Mouse (Mus musculus) monocyte, adult 5-6 weeks (primary cell): ENCODE data around the gene Slc25a30. TPM values are rescaled to one million over a fixed set of nuclear protein-coding genes. Genes with fewer than 3 reads are reported as not detected.
A peak's percentile ranks its signal among the peaks of the same experiment; 100 is the strongest.
"Not testable (repeated sequence)": the region's sequence is repeated elsewhere in the genome, so short reads cannot be mapped to it uniquely, and the experiment has no call there.

Experiments used
- ATAC-seq: fragments of 153-309, 156-312 bp; replicated peaks from 2 replicates; pipeline ENCODE4 v1.8.0; 2017; ENCODE audit warnings: mild to moderate bottlenecking; ENCODE audit not compliant: low TSS enrichment, insufficient number of reproducible peaks, severe bottlenecking, poor library complexity, low FRiP score
- total RNA-seq: library from RNA; stranded (forward); fragments of 200-1000, 200-491, 200-594 nt; gene quantifications from 3 replicates; pipeline ENCODE4 v1.2.3, GENCODE M21; 2017

Slc25a30 gene
- 22.8 to 36.1 TPM (median 24.3 TPM) in 3 replicates for total RNA-seq

GRCm38 (mm10) chr14:75786868-75787793 lies at the start of gene Slc25a30:
TSS of gene Slc25a30 (minus strand) at chr14:75787037.
- peak; percentile 98 for ATAC-seq

DNA sequence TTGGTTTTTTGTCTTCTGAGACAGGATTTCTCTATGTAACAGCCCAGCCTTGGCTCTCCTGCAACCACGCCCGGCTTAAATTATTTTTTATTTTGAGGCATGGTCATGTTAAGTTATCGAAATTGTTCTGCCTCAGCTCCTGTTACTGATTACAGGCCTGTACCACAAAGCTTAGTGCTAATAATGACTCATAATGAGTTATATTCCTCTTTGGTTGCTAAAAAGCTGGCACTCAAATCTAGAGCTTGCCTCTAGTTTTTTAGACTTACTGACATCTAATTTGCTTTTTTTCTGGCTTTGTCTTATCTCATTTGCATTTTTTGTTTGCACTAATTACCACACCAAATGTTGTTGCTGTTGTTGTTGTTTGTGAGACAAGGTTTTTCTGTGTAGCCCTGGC lies 49.7 kb upstream of the Slc25a30 start:
- no peak for ATAC-seq

- ATAC-seq: peak; percentile 28
These were observed 48.0 kb upstream of the Slc25a30 start for GRCm38 (mm10) chr14:75834739-75835381.

DNA sequence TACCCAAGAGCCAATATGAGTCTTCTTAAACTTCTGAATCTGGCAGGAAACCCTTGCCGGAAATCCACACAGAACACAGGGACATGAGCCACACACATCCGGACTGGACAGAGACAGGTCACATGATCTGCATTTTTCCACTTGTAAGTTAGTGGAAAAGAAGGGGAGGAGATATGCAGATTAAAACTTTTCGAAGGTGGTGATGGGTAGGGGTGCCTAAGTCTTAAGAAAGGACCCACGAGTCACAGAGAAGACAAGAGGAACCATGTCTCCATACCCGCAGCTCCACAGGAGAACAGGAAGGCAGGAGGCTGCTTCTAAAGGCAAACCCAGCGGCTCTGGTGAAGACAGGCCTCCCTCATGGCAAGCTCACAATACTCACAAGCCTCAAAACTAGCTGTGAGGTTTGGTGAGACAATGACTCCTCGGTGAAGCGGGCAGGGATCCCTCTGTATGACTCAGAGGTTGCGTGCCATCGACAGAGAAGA lies 47.5 kb upstream of the Slc25a30 start:
- ATAC-seq: peak; percentile 70

DNA sequence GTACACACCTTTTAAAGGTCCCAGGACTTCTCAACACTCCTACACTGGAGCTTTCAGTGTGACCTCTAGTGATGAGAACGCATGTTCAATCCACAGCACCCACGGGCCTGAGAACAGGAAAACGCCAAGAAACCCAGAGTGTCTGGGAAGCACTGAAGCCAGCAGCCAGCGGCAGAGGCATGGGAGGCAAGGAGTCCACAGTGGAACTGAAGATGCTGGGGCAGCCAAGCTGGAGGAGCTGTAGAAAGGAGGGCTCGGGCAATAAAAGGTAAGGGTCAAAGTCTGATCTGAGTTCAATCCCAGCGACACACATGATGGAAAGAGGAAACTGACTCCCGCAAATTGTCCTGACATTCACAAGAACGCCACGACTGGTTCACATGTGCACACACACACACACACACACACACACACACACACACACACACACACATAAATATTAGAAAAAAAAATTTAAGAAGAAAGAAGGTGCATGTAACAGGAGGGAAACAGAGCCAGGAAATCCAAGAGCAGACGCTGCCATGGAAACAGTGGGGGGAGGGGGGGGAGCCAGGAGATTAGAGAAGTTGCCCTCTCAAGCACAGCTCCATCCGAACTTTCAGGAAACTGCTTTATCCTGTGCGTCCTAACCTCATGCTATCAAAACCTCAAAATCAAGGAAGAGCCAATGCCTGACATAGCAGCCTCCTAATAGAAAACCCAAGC lies 46.9 kb upstream of the Slc25a30 start:
- ATAC-seq: peak; percentile 3; the same call in 1 of the 2 replicates

- ATAC-seq: no peak
These were observed 46.1 kb upstream of the Slc25a30 start for GRCm38 (mm10) chr14:75832982-75833381.

DNA sequence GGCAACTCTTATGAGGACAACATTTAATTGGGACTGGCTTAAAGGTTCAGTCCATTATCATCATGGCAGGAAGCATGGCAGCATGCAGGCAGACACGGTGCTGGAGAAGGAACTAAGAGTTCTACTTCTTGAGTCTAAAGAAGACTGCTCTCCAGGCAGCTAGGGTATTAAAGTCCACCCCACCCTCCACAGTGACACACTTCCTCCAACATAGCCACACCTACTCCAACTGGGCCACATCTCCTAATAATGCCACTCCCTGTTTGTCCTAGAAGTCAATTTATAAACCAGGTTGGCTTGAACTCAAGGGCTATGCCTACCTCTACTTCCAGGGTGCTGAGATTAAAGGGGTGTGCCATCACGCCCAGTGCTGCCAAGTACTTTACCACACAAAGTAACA lies 45.2 kb upstream of the Slc25a30 start:
- peak; percentile 48; the same call in 1 of the 2 replicates for ATAC-seq

- ATAC-seq: not testable (repeated sequence)
These were observed 43.0 kb upstream of the Slc25a30 start for GRCm38 (mm10) chr14:75829817-75830216.

- ATAC-seq: peak; percentile 55
These were observed 42.3 kb upstream of the Slc25a30 start for GRCm38 (mm10) chr14:75828866-75829806.

GRCm38 (mm10) chr14:75828221-75828620 lies 41.4 kb upstream of the Slc25a30 start:
- no peak for ATAC-seq

DNA sequence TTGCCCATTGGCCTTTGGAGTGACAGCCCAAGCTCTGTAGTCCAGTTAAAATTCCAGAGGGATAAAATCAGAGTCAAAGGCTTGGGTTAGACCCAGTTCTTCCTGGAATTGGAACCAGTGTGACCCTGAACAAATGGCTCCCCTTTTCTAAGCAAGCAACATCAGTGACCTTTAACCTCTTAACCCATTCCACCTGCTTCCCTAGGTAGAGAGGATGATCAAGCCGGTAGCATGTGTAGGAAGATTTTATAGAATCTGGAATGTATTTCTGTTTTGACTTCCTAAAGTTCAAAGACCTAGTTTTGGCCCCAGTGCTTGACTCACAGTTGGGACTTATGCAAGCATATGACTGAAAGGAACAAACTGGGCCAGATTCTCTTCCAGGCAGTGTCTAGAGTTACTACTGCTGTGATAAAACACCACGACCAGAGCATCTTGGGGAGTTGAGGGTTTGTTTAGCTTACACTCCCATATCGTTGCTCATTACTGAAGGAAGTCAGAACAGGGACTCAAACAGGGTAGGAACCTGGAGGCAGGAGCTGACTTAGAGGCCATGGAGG lies 40.1 kb upstream of the Slc25a30 start:
- no peak for ATAC-seq

GRCm38 (mm10) chr14:75820007-75820406 lies 33.2 kb upstream of the Slc25a30 start:
- ATAC-seq: no peak

DNA sequence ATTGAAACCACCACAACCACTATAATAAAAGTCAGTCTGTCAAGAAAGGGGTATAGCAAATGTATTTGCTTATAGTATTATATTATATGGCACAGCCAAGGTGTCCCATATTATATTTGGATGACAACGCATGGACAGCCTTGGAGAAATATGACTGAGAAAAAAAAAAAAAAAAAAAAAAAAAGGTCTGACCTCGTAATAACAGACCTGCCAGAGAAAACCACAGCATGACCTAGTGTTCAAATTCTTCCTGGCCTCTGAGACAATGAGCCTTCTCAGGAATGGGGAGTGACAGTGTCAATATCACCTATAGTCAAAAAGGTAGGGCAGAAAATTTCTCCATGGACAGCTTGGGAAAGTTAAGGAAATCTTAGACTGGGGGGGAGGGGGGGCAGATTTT lies 32.5 kb upstream of the Slc25a30 start:
- ATAC-seq: no peak

GRCm38 (mm10) chr14:75818528-75818927 lies 31.7 kb upstream of the Slc25a30 start:
- no peak for ATAC-seq

DNA sequence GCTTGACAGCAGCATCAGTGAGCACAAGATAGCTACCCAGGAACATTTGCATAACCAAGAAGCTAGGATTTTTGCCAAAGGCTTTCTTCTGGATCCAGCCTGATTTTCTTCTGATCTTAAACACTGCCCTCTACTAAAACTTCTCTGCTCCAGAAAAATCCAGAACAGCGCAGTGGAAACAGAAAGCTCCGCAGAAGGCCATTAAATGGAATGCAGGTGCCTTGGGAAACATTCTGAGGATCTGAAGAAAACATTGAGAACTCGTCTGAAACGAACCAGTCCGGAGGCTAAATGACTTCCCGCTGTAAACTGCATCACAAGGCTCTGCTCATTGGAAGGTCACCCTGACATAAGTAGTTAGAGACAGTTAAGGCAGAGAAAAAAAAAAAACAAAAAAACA lies 23.1 kb upstream of the Slc25a30 start:
- ATAC-seq: no peak

- ATAC-seq: no peak
These were observed 21.0 kb upstream of the Slc25a30 start for GRCm38 (mm10) chr14:75807800-75808199.

DNA sequence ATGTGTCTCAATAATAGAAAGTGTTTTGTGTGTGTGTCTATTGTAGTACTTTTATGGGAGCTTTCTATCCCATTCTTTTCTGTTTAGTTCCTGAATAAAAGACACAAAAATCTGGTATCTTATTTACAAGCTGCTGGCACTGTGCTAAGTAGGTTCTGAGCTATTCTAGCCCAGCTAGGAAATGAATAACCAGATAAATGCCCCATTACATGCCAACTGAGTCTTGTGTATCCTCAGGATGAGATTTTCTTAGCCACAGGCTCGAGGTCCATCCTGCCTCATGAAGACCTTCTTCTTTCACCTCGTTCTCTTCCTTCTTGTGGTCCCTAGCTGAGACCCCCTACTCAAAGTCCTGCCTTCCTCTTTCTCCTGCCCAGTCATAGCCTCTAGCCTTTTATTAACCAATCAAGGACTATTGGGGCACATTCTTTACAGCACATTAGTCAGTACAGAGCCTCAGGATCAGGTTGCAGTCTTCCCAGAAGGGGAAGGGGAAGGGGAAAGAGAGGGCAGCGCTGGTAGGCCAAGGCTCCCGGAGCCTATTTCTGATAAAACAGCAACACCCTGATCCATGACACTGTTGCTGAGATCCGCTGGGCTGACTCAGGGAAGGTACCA lies 11.0 kb upstream of the Slc25a30 start:
- no peak for ATAC-seq
